Mouse (Mus musculus) brain, embryonic 14.5 days (tissue): ENCODE data around the gene St3gal2.
"Not testable (repeated sequence)": the region's sequence is repeated elsewhere in the genome, so short reads cannot be mapped to it uniquely, and the experiment has no call there.

Source experiments
- CTCF ChIP-seq: fragments of 200-500 bp; IDR thresholded peaks from 2 replicates; pipeline ENCODE4 v1.5.1; 2012; ENCODE audit warnings: inconsistent platforms, mild to moderate bottlenecking, moderate library complexity, borderline replicate concordance; ENCODE audit not compliant: insufficient read depth, insufficient read length; ENCODE audit errors: extremely low read depth
- POLR2A ChIP-seq: fragments of 200-500 bp; IDR thresholded peaks from 2 replicates; pipeline ENCODE4 v1.6.1; 2012; ENCODE audit warnings: mild to moderate bottlenecking, inconsistent platforms, borderline replicate concordance; ENCODE audit not compliant: poor library complexity, insufficient read depth, insufficient read length, severe bottlenecking; ENCODE audit errors: extremely low read depth

DNA sequence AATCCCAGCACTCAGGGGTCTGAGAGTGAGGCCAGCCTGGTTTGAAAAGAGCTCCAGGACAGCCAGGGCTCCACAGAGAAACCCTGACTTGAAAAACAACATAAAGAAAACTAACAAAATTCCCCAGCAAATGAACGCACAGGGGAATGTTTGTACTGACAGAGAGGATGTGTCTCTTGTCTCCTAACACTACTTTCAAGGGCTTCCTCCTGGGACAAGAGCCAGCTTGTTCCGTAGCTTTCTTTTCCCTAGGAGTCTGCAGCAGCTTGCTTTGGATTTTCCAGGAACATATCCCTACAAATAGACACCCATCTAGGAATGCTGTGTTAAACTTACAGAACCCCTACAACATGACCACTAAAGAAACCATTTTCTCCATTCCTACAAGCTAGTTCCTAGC lies 58.3 kb downstream of the St3gal2 start:
- not testable (repeated sequence) for TF ChIP-seq CTCF, POLR2A
